Mouse (Mus musculus): ENCODE data around the gene Pvr. TPM values are rescaled to one million over a fixed set of nuclear protein-coding genes. Genes with fewer than 3 reads are reported as not detected.

Gene Pvr
- 4.2 and 4.8 TPM in 2 replicates for polyA plus RNA-seq (2014; fragmentation: Nextera tagmentation; extraction: Ambion mirVana)

GRCm38 (mm10) chr7:19920506-19921261 is at the start of gene Pvr:
TSS of gene Pvr (minus strand) at chr7:19921160.
- Histone ChIP-seq H3K9ac (replicated peaks; ENCODE audit: low read length) (peak within 1 kb of the TSS; percentile 81), H3K36me3 (replicated peaks; ENCODE audit: control insufficient read depth, insufficient read depth, low read depth, low read length) (0 out of 2 replicates have a peak, but pooled peaks cover 2% of the 10 kb centered on the region), H3K27ac (replicated peaks; ENCODE audit: low read depth, low read length) (no peak within 1 kb of the TSS), H3K9me3 (replicated peaks; ENCODE audit: control insufficient read depth, low read length) (no peaks in the 10 kb centered on the region), H3K4me3 (ENCODE audit: low read depth, low read length) (peak within 1 kb of the TSS; percentile 77), H3K4me2 (ENCODE audit: low read depth, low read length) (peak within 1 kb of the TSS; percentile 72), H3K27me3 (ENCODE audit: control insufficient read depth, insufficient read depth, low read length) (no peaks in the 10 kb centered on the region), H3K4me1 (ENCODE audit: control insufficient read depth, insufficient read depth, low read length) (no peaks in the 10 kb centered on the region)
- peak; percentile 87 for ATAC-seq (replicated peaks; ENCODE audit: insufficient number of reproducible peaks, low FRiP score, low TSS enrichment, low read depth)
- peak; percentile 80 for DNase-seq (ENCODE audit: low spot score)
- WGBS, result under 1% methylated on average over 60 of the region's 60 CpGs

- DNase-seq (ENCODE audit: low spot score), result no peak
- H3K9ac ChIP-seq (replicated peaks; ENCODE audit: low read length), result no peak overlapping the region
- no peak overlapping the region for H3K4me2 ChIP-seq (ENCODE audit: low read depth, low read length)
- H3K36me3 ChIP-seq (replicated peaks; ENCODE audit: control insufficient read depth, insufficient read depth, low read depth, low read length), result no peaks in the 10 kb centered on the region
- no peak overlapping the region for H3K4me3 ChIP-seq (ENCODE audit: low read depth, low read length)
- H3K27ac ChIP-seq (replicated peaks; ENCODE audit: low read depth, low read length), result no peak overlapping the region
- H3K9me3 ChIP-seq (replicated peaks; ENCODE audit: control insufficient read depth, low read length), result 0 out of 2 replicates have a peak, but pooled peaks cover 6% of the 10 kb centered on the region
- H3K4me1 ChIP-seq (ENCODE audit: control insufficient read depth, insufficient read depth, low read length), result no peaks in the 10 kb centered on the region
- no peak for ATAC-seq (replicated peaks; ENCODE audit: insufficient number of reproducible peaks, low FRiP score, low TSS enrichment, low read depth)
- WGBS, result 84% methylated on average over 8 of the region's 8 CpGs
- H3K27me3 ChIP-seq (ENCODE audit: control insufficient read depth, insufficient read depth, low read length), result no peaks in the 10 kb centered on the region
Measured at GRCm38 (mm10) chr7:19970196-19970595, 49.2 kb upstream of the Pvr start.

GRCm38 (mm10) chr7:19969541-19970090 is 48.7 kb upstream of the Pvr start:
- ATAC-seq (replicated peaks; ENCODE audit: insufficient number of reproducible peaks, low FRiP score, low TSS enrichment, low read depth), result no peak
- Histone ChIP-seq H3K9me3 (replicated peaks; ENCODE audit: control insufficient read depth, low read length) (0 out of 2 replicates have a peak, but pooled peaks cover 6% of the 10 kb centered on the region), H3K4me1 (ENCODE audit: control insufficient read depth, insufficient read depth, low read length) (no peaks in the 10 kb centered on the region), H3K9ac (replicated peaks; ENCODE audit: low read length) (no peak overlapping the region), H3K27ac (replicated peaks; ENCODE audit: low read depth, low read length) (no peak overlapping the region), H3K4me3 (ENCODE audit: low read depth, low read length) (no peak overlapping the region), H3K27me3 (ENCODE audit: control insufficient read depth, insufficient read depth, low read length) (no peaks in the 10 kb centered on the region), H3K36me3 (replicated peaks; ENCODE audit: control insufficient read depth, insufficient read depth, low read depth, low read length) (no peaks in the 10 kb centered on the region), H3K4me2 (ENCODE audit: low read depth, low read length) (no peak overlapping the region)
- no peak for DNase-seq (ENCODE audit: low spot score)
- WGBS, result 88% methylated on average over 4 of the region's 4 CpGs

- Histone ChIP-seq H3K27me3 (ENCODE audit: control insufficient read depth, insufficient read depth, low read length) (no peaks in the 10 kb centered on the region), H3K9me3 (replicated peaks; ENCODE audit: control insufficient read depth, low read length) (0 out of 2 replicates have a peak, but pooled peaks cover 6% of the 10 kb centered on the region), H3K4me3 (ENCODE audit: low read depth, low read length) (no peak overlapping the region), H3K9ac (replicated peaks; ENCODE audit: low read length) (no peak overlapping the region), H3K36me3 (replicated peaks; ENCODE audit: control insufficient read depth, insufficient read depth, low read depth, low read length) (no peaks in the 10 kb centered on the region), H3K4me1 (ENCODE audit: control insufficient read depth, insufficient read depth, low read length) (no peaks in the 10 kb centered on the region), H3K27ac (replicated peaks; ENCODE audit: low read depth, low read length) (no peak overlapping the region), H3K4me2 (ENCODE audit: low read depth, low read length) (no peak overlapping the region)
- WGBS, result 73% methylated on average over 3 of the region's 3 CpGs
- ATAC-seq (replicated peaks; ENCODE audit: insufficient number of reproducible peaks, low FRiP score, low TSS enrichment, low read depth) (no peak), DNase-seq (ENCODE audit: low spot score) (no peak)
Measured at GRCm38 (mm10) chr7:19969106-19969505, 48.1 kb upstream of the Pvr start.

- DNase-seq (ENCODE audit: low spot score) (no peak), ATAC-seq (replicated peaks; ENCODE audit: insufficient number of reproducible peaks, low FRiP score, low TSS enrichment, low read depth) (no peak)
- no peak within 1 kb of the TSS for H3K27ac ChIP-seq (replicated peaks; ENCODE audit: low read depth, low read length)
- no peak within 1 kb of the TSS for H3K9ac ChIP-seq (replicated peaks; ENCODE audit: low read length)
- no peak within 1 kb of the TSS for H3K4me2 ChIP-seq (ENCODE audit: low read depth, low read length)
- 0 out of 2 replicates have a peak, but pooled peaks cover 1% of the 10 kb centered on the region for H3K9me3 ChIP-seq (replicated peaks; ENCODE audit: control insufficient read depth, low read length)
- H3K36me3 ChIP-seq (replicated peaks; ENCODE audit: control insufficient read depth, insufficient read depth, low read depth, low read length), result no peaks in the 10 kb centered on the region
- no peaks in the 10 kb centered on the region for H3K4me1 ChIP-seq (ENCODE audit: control insufficient read depth, insufficient read depth, low read length)
- WGBS, result 80% methylated on average over 7 of the region's 7 CpGs
- H3K27me3 ChIP-seq (ENCODE audit: control insufficient read depth, insufficient read depth, low read length), result no peaks in the 10 kb centered on the region
- H3K4me3 ChIP-seq (ENCODE audit: low read depth, low read length), result no peak within 1 kb of the TSS
Measured at GRCm38 (mm10) chr7:19964985-19965579, 44.1 kb upstream of the Pvr start, which contains the start of gene Ceacam20. TSS of gene Ceacam20 (plus strand) at chr7:19965412.

GRCm38 (mm10) chr7:19962423-19962822 is 41.5 kb upstream of the Pvr start:
- 57% methylated on average over 1 of the region's 1 CpGs for WGBS
- no peak for ATAC-seq (replicated peaks; ENCODE audit: insufficient number of reproducible peaks, low FRiP score, low TSS enrichment, low read depth)
- no peak overlapping the region for H3K4me2 ChIP-seq (ENCODE audit: low read depth, low read length)
- no peak overlapping the region for H3K4me3 ChIP-seq (ENCODE audit: low read depth, low read length)
- DNase-seq (ENCODE audit: low spot score), result no peak
- no peaks in the 10 kb centered on the region for H3K4me1 ChIP-seq (ENCODE audit: control insufficient read depth, insufficient read depth, low read length)
- H3K9me3 ChIP-seq (replicated peaks; ENCODE audit: control insufficient read depth, low read length), result no peaks in the 10 kb centered on the region
- H3K9ac ChIP-seq (replicated peaks; ENCODE audit: low read length), result no peak overlapping the region
- no peaks in the 10 kb centered on the region for H3K27me3 ChIP-seq (ENCODE audit: control insufficient read depth, insufficient read depth, low read length)
- H3K36me3 ChIP-seq (replicated peaks; ENCODE audit: control insufficient read depth, insufficient read depth, low read depth, low read length), result no peaks in the 10 kb centered on the region
- no peak overlapping the region for H3K27ac ChIP-seq (replicated peaks; ENCODE audit: low read depth, low read length)

GRCm38 (mm10) chr7:19956341-19956781 is 35.4 kb upstream of the Pvr start:
- Histone ChIP-seq H3K4me1 (ENCODE audit: control insufficient read depth, insufficient read depth, low read length) (no peaks in the 10 kb centered on the region), H3K36me3 (replicated peaks; ENCODE audit: control insufficient read depth, insufficient read depth, low read depth, low read length) (no peaks in the 10 kb centered on the region), H3K9me3 (replicated peaks; ENCODE audit: control insufficient read depth, low read length) (no peaks in the 10 kb centered on the region), H3K27ac (replicated peaks; ENCODE audit: low read depth, low read length) (no peak overlapping the region), H3K4me2 (ENCODE audit: low read depth, low read length) (no peak overlapping the region), H3K9ac (replicated peaks; ENCODE audit: low read length) (no peak overlapping the region), H3K4me3 (ENCODE audit: low read depth, low read length) (no peak overlapping the region), H3K27me3 (ENCODE audit: control insufficient read depth, insufficient read depth, low read length) (no peaks in the 10 kb centered on the region)
- WGBS, result 4% methylated on average over 7 of the region's 7 CpGs
- peak; percentile 92 for DNase-seq (ENCODE audit: low spot score)
- ATAC-seq (replicated peaks; ENCODE audit: insufficient number of reproducible peaks, low FRiP score, low TSS enrichment, low read depth), result no peak; the same call in 1 of the 2 replicates

GRCm38 (mm10) chr7:19955861-19956260 is 34.9 kb upstream of the Pvr start:
- Histone ChIP-seq H3K9me3 (replicated peaks; ENCODE audit: control insufficient read depth, low read length) (no peaks in the 10 kb centered on the region), H3K36me3 (replicated peaks; ENCODE audit: control insufficient read depth, insufficient read depth, low read depth, low read length) (no peaks in the 10 kb centered on the region), H3K27ac (replicated peaks; ENCODE audit: low read depth, low read length) (no peak overlapping the region), H3K9ac (replicated peaks; ENCODE audit: low read length) (no peak overlapping the region), H3K4me3 (ENCODE audit: low read depth, low read length) (no peak overlapping the region), H3K27me3 (ENCODE audit: control insufficient read depth, insufficient read depth, low read length) (no peaks in the 10 kb centered on the region), H3K4me2 (ENCODE audit: low read depth, low read length) (no peak overlapping the region), H3K4me1 (ENCODE audit: control insufficient read depth, insufficient read depth, low read length) (no peaks in the 10 kb centered on the region)
- WGBS, result 83% methylated on average over 4 of the region's 4 CpGs
- no peak for DNase-seq (ENCODE audit: low spot score)
- no peak for ATAC-seq (replicated peaks; ENCODE audit: insufficient number of reproducible peaks, low FRiP score, low TSS enrichment, low read depth)

All from embryonic facial prominence, embryonic 11.5 days (tissue).